Mouse (Mus musculus): ENCODE measurements around the gene Sorl1. TPM values are rescaled to one million over a fixed set of nuclear protein-coding genes. Genes with fewer than 3 reads are reported as not detected.
A peak's percentile ranks its signal among the peaks of the same experiment; 100 is the strongest.

Sorl1 gene
- total and polyA plus RNA-seq, 3 experiments = 2.5 to 12.3 (median 6.3) TPM

DNA sequence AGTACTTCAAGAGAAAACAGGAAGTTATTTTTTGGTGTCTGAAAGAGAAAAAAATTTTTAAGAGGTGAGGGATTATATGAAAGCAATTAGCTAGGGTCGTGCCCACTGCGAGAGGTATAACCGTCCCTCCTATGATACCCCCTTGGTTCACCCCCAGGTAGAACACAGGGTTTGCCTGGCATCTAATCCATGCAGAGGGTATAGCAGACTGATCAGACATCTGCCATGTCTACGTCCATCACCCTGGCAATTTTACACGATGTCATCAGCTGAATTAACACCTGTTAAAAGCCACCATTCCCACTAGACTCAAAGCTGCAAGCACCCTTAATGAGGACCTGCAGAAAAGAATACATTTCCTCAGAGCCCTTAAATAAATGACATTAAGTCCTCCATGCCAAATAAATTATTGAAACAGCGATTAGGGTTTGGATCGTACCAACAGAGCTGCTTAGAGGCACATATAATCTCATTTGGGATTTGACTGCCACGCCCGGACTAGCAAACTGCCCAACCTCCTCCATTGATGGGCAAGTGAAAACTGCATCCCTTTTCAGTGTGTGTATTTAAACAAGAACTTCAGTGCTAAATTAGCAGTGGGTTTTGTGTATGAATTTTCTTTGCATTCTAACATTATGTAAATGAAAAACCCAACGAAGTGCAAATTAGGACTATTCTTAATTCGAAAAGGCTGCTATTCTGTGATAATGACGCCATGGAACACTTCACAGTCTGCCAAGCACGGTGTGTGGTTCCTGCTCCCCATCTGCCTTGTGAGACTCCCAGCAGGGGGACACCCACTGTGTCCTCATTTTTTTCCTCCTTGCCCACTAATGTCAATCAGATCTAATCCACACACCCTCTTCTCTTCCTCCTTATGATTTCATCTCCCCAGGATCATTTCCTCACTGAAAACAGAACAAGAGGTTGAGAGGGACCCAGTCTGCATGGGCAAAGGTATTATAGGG lies 7.0 kb upstream of the Sorl1 start:
- DNase-seq (ENCODE audit: extremely low read depth) = no peak
- Histone ChIP-seq H3K27me3 (replicated peaks) (peaks cover 2% of the 10 kb centered on the region), H3K79me2 (replicated peaks; ENCODE audit: control insufficient read depth, extremely low read depth, insufficient read depth, poor library complexity, severe bottlenecking) (no peaks in the 10 kb centered on the region), H3K36me3 (replicated peaks in 1 of 2; ENCODE audit: control insufficient read depth in 1 of 2, insufficient read depth in 1 of 2, low read length in 1 of 2) (no peaks in the 10 kb centered on the region), H3K4me1 (ENCODE audit: control insufficient read depth in 1 of 2, insufficient read depth in 2 of 2) (peaks cover 3 to 43% of the 10 kb centered on the region in 2 experiments; a peak in 3 of 4 replicates), H3K9ac (ENCODE audit: insufficient read depth, low read depth) (no peak overlapping the region), H3K9me3 (replicated peaks; ENCODE audit: low read length) (no peaks in the 10 kb centered on the region), H3K4me2 (ENCODE audit: insufficient read depth, low read depth, poor library complexity, severe bottlenecking) (no peak overlapping the region), H3K4me3 (replicated peaks in 1 of 3; ENCODE audit: low read depth in 2 of 3, low read length in 2 of 3, poor library complexity in 1 of 3) (no peak overlapping the region), H3K27ac (ENCODE audit: insufficient read depth, low read depth) (no peak overlapping the region)
- dilution Hi-C loops (cut with MboI; ENCODE audit: extremely low pct_ligation_motif_present, extremely low pct_unique_long_range_greater_than_20kb, low sequenced_read_pairs) = no loop called here
- in situ Hi-C loops (cut with MboI; ENCODE audit: low pct_ligation_motif_present, low pct_unique_long_range_greater_than_20kb, low sequenced_read_pairs) = no loop called here
- no peak for TF ChIP-seq NRF1 (IDR thresholded peaks at IDR 0.05; ENCODE audit: low read depth, low read length)
- TF ChIP-seq ZKSCAN1 (IDR thresholded peaks at IDR 0.05; ENCODE audit: borderline replicate concordance, low read depth, low read length) = no peak
- no peak for TF ChIP-seq ZNF384 (IDR thresholded peaks at IDR 0.05; ENCODE audit: low read depth, low read length)
- no peak for TF ChIP-seq MAX (IDR thresholded peaks at IDR 0.05; ENCODE audit: low read length)
- no peak for TF ChIP-seq E2F4 (IDR thresholded peaks at IDR 0.05; ENCODE audit: insufficient replicate concordance, low read depth, low read length)
- TF ChIP-seq EP300 (IDR thresholded peaks at IDR 0.05; ENCODE audit: low read length) = peak; percentile 18; the same call in 1 of the 2 replicates
- TF ChIP-seq MAFK (IDR thresholded peaks at IDR 0.05; ENCODE audit: insufficient replicate concordance, low read length) = no peak
- TF ChIP-seq USF1 (IDR thresholded peaks at IDR 0.05; ENCODE audit: low read depth, low read length) = no peak
- no peak for TF ChIP-seq SMC3 (IDR thresholded peaks at IDR 0.05; ENCODE audit: low read depth, low read length)
- peak; percentile 38; the same call in 1 of the 2 replicates for TF ChIP-seq MEF2A (IDR thresholded peaks at IDR 0.05; ENCODE audit: borderline replicate concordance, low read depth, low read length)
- no peak for TF ChIP-seq UBTF (IDR thresholded peaks at IDR 0.05; ENCODE audit: low read depth, low read length)
- no peak for TF ChIP-seq HCFC1 (IDR thresholded peaks at IDR 0.05; ENCODE audit: low read depth, low read length)

GRCm38 (mm10) chr9:42127983-42128382 lies 3.9 kb upstream of the Sorl1 start:
- no peak overlapping the region for H3K9ac ChIP-seq (ENCODE audit: insufficient read depth, low read depth)
- no peak overlapping the region for H3K27ac ChIP-seq (ENCODE audit: insufficient read depth, low read depth)
- no peak overlapping the region for H3K4me3 ChIP-seq (replicated peaks in 1 of 3; ENCODE audit: low read depth in 2 of 3, low read length in 2 of 3, poor library complexity in 1 of 3)
- peaks cover 5% of the 10 kb centered on the region for H3K27me3 ChIP-seq (replicated peaks)
- DNase-seq (ENCODE audit: extremely low read depth) = no peak
- dilution Hi-C loops (cut with MboI; ENCODE audit: extremely low pct_ligation_motif_present, extremely low pct_unique_long_range_greater_than_20kb, low sequenced_read_pairs) = no loop called here
- no peaks in the 10 kb centered on the region for H3K36me3 ChIP-seq (replicated peaks in 1 of 2; ENCODE audit: control insufficient read depth in 1 of 2, insufficient read depth in 1 of 2, low read length in 1 of 2)
- no peak overlapping the region for H3K4me2 ChIP-seq (ENCODE audit: insufficient read depth, low read depth, poor library complexity, severe bottlenecking)
- no peaks in the 10 kb centered on the region for H3K9me3 ChIP-seq (replicated peaks; ENCODE audit: low read length)
- TF ChIP-seq TBP (conservative IDR thresholded peaks at IDR 0.05; ENCODE audit: low read depth, low read length) = no peak
- TF ChIP-seq POLR2A (IDR thresholded peaks at IDR 0.05; ENCODE audit: low read depth, low read length) = no peak
- no peak for TF ChIP-seq E2F4 (IDR thresholded peaks at IDR 0.05; ENCODE audit: insufficient replicate concordance, low read depth, low read length)
- TF ChIP-seq SIN3A (IDR thresholded peaks at IDR 0.05; ENCODE audit: low read length) = no peak
- no peak for TF ChIP-seq MAFK (IDR thresholded peaks at IDR 0.05; ENCODE audit: insufficient replicate concordance, low read length)
- no peak for TF ChIP-seq CHD2 (IDR thresholded peaks at IDR 0.05; ENCODE audit: low read length)
- TF ChIP-seq MXI1 (IDR thresholded peaks at IDR 0.05; ENCODE audit: low read depth, low read length) = no peak
- TF ChIP-seq HCFC1 (IDR thresholded peaks at IDR 0.05; ENCODE audit: low read depth, low read length) = no peak
- TF ChIP-seq RAD21 (IDR thresholded peaks at IDR 0.05; ENCODE audit: low read depth, low read length) = no peak
- TF ChIP-seq BHLHE40 (IDR thresholded peaks at IDR 0.05; ENCODE audit: low read depth, low read length) = no peak
- no peak for TF ChIP-seq NRF1 (IDR thresholded peaks at IDR 0.05; ENCODE audit: low read depth, low read length)
- no peak for TF ChIP-seq ETS1 (conservative IDR thresholded peaks at IDR 0.05; ENCODE audit: low read depth, low read length)
- TF ChIP-seq ZKSCAN1 (IDR thresholded peaks at IDR 0.05; ENCODE audit: borderline replicate concordance, low read depth, low read length) = no peak
- no peak for TF ChIP-seq USF1 (IDR thresholded peaks at IDR 0.05; ENCODE audit: low read depth, low read length)
- TF ChIP-seq IRF4 (IDR thresholded peaks at IDR 0.05; ENCODE audit: low read depth, low read length) = no peak
- TF ChIP-seq USF2 (conservative IDR thresholded peaks at IDR 0.05; ENCODE audit: low read depth, low read length) = no peak
- no peak for TF ChIP-seq EP300 (IDR thresholded peaks at IDR 0.05; ENCODE audit: low read length)
- no peak for TF ChIP-seq SMC3 (IDR thresholded peaks at IDR 0.05; ENCODE audit: low read depth, low read length)
- in situ Hi-C loops (cut with MboI; ENCODE audit: low pct_ligation_motif_present, low pct_unique_long_range_greater_than_20kb, low sequenced_read_pairs) = no loop called here
- H3K4me1 ChIP-seq (ENCODE audit: control insufficient read depth in 1 of 2, insufficient read depth in 2 of 2) = peaks cover 6 to 55% of the 10 kb centered on the region in 2 experiments; a peak in 3 of 4 replicates
- H3K79me2 ChIP-seq (replicated peaks; ENCODE audit: control insufficient read depth, extremely low read depth, insufficient read depth, poor library complexity, severe bottlenecking) = no peaks in the 10 kb centered on the region

All from CH12.LX (cell line).